24 mouse cellular contexts compared by ENCODE assay signal in genomic region chr12:31134465-31134992, GRCm38 (mm10).
DNase-seq lines count a peak whose midpoint lies in the region; ATAC-seq and TF ChIP-seq lines count a peak whose summit lies in the region.
"Had no signal": no experiment of that assay in that cellular context is flagged by ENCODE, and none has a peak within 500 bp of the region (broad histone marks: within the 10 kb centered on the region; RNA-seq: fewer than 3 reads in every experiment).

No protein-coding gene starts in this region.

- H3K36me3 ChIP-seq in kidney, adult 2 months (ENCODE audit: control insufficient read depth, insufficient read depth, low read length) = no peaks in the 10 kb centered on the region
- H3K36me3 ChIP-seq in embryonic facial prominence, embryonic 12.5 days = no peaks in the 10 kb centered on the region
- no peaks in the 10 kb centered on the region for H3K36me3 ChIP-seq in forebrain, embryonic 12.5 days (replicated peaks)
- H3K36me3 ChIP-seq: heart, embryonic 15.5 days; hindbrain, embryonic 12.5 days; limb, embryonic 12.5 days; liver, embryonic 15.5 days; lung, embryonic 15.5 days; midbrain, embryonic 13.5 days had no signal

- no peak for DNase-seq in kidney, adult 2 months
- no peak for DNase-seq in kidney, adult 9 months
- DNase-seq in kidney, postnatal 14 days = peak; percentile 21
- no peak for DNase-seq in kidney, postnatal 36 days
- no peak for DNase-seq in cerebellum, postnatal 25 days
- DNase-seq: adrenal gland, postnatal 25 days; cerebellum, adult 11-12 months; cerebellum, adult 9-11 months; forebrain, postnatal 0 days; heart, postnatal 36 days; thymus, postnatal 4 days had no signal

- H3K27ac ChIP-seq in kidney, adult 2 months (ENCODE audit: insufficient read depth, low read depth, low read length) = 0 out of 2 replicates have a peak overlapping the region, but pooled peaks have one; percentile 1
- peak overlapping the region; percentile 70 for H3K27ac ChIP-seq in embryonic facial prominence, embryonic 12.5 days
- no peak overlapping the region for H3K27ac ChIP-seq in forebrain, embryonic 12.5 days
- H3K27ac ChIP-seq: heart, embryonic 15.5 days; hindbrain, embryonic 12.5 days; hindbrain, postnatal 0 days; left cerebral cortex, adult 2 months; limb, embryonic 12.5 days; liver, embryonic 15.5 days; lung, embryonic 15.5 days; macrophage; midbrain, embryonic 13.5 days had no signal

- no peak for TF ChIP-seq POLR2A in kidney, adult 2 months (IDR thresholded peaks at IDR 0.05; ENCODE audit: low read depth, low read length)

- no peak for TF ChIP-seq CTCF in kidney, adult 2 months (conservative IDR thresholded peaks at IDR 0.05; ENCODE audit: insufficient read depth, insufficient read length, low read depth, low read length)

- no peaks in the 10 kb centered on the region for H3K9me3 ChIP-seq in embryonic facial prominence, embryonic 12.5 days
- no peaks in the 10 kb centered on the region for H3K9me3 ChIP-seq in forebrain, embryonic 12.5 days
- H3K9me3 ChIP-seq: heart, embryonic 15.5 days; hindbrain, embryonic 12.5 days; limb, embryonic 12.5 days; liver, embryonic 15.5 days; lung, embryonic 15.5 days; midbrain, embryonic 13.5 days had no signal

- no peaks in the 10 kb centered on the region for H3K27me3 ChIP-seq in kidney, adult 2 months (replicated peaks; ENCODE audit: control insufficient read depth, insufficient read depth, low read length)
- no peaks in the 10 kb centered on the region for H3K27me3 ChIP-seq in embryonic facial prominence, embryonic 12.5 days
- H3K27me3 ChIP-seq in forebrain, embryonic 12.5 days = no peaks in the 10 kb centered on the region
- H3K27me3 ChIP-seq: heart, embryonic 15.5 days; hindbrain, embryonic 12.5 days; limb, embryonic 12.5 days; liver, embryonic 15.5 days; midbrain, embryonic 13.5 days had no signal

- WGBS in kidney, adult 2 months = 64% methylated on average over 6 of the region's 6 CpGs
- WGBS in embryonic facial prominence, embryonic 12.5 days = 33% methylated on average over 6 of the region's 6 CpGs
- 65% methylated on average over 6 of the region's 6 CpGs for WGBS in forebrain, embryonic 12.5 days

- no peak overlapping the region for H3K4me3 ChIP-seq in kidney, adult 2 months (ENCODE audit: insufficient read depth, low read depth, low read length)
- no peak overlapping the region for H3K4me3 ChIP-seq in embryonic facial prominence, embryonic 12.5 days
- no peak overlapping the region for H3K4me3 ChIP-seq in forebrain, embryonic 12.5 days (replicated peaks)
- H3K4me3 ChIP-seq: heart, embryonic 15.5 days; hindbrain, embryonic 12.5 days; left cerebral cortex, adult 2 months; limb, embryonic 12.5 days; liver, embryonic 15.5 days; lung, embryonic 15.5 days; midbrain, embryonic 13.5 days had no signal

- H3K4me1 ChIP-seq in kidney, adult 2 months (ENCODE audit: control insufficient read depth, insufficient read depth, low read length) = peaks cover 7% of the 10 kb centered on the region; the same call in 1 of the 2 replicates
- 0 out of 2 replicates have a peak, but pooled peaks cover 7% of the 10 kb centered on the region for H3K4me1 ChIP-seq in embryonic facial prominence, embryonic 12.5 days
- no peaks in the 10 kb centered on the region for H3K4me1 ChIP-seq in forebrain, embryonic 12.5 days
- H3K4me1 ChIP-seq: hindbrain, embryonic 12.5 days; limb, embryonic 12.5 days; liver, embryonic 15.5 days; midbrain, embryonic 13.5 days had no signal

- no peak for ATAC-seq in embryonic facial prominence, embryonic 12.5 days (ENCODE audit: insufficient number of reproducible peaks, insufficient read depth, low FRiP score, low TSS enrichment)
- ATAC-seq in forebrain, embryonic 12.5 days (ENCODE audit: low FRiP score) = no peak
- ATAC-seq: CD4-positive, CD25-positive, alpha-beta regulatory T cell, adult 4 months; forebrain, postnatal 0 days; hindbrain, postnatal 0 days; intestine, postnatal 0 days; midbrain, embryonic 13.5 days had no signal

- H3K4me2 ChIP-seq in embryonic facial prominence, embryonic 12.5 days (replicated peaks) = no peak overlapping the region
- H3K4me2 ChIP-seq in forebrain, embryonic 12.5 days = no peak overlapping the region
- H3K4me2 ChIP-seq: heart, embryonic 15.5 days; hindbrain, embryonic 12.5 days; limb, embryonic 12.5 days; liver, embryonic 15.5 days; lung, embryonic 15.5 days; midbrain, embryonic 13.5 days had no signal

- H3K9ac ChIP-seq in embryonic facial prominence, embryonic 12.5 days = no peak overlapping the region
- H3K9ac ChIP-seq in forebrain, embryonic 12.5 days = no peak overlapping the region
- H3K9ac ChIP-seq: forebrain, postnatal 0 days; heart, embryonic 15.5 days; hindbrain, embryonic 12.5 days; limb, embryonic 12.5 days; liver, embryonic 15.5 days; lung, embryonic 15.5 days; midbrain, embryonic 13.5 days had no signal
